Mouse (Mus musculus): ENCODE measurements around the gene Itpr2.

GRCm38 (mm10) chr6:146499566-146499965 lies 2.5 kb downstream of the Itpr2 start:
- TF ChIP-seq CTCF (IDR thresholded peaks at IDR 0.05; ENCODE audit: low read depth) (no peak), EP300 (optimal IDR thresholded peaks at IDR 0.05) (no peak)

All from stomach, postnatal 0 days (tissue).